Mouse (Mus musculus): ENCODE measurements around the gene Prkn.

DNA sequence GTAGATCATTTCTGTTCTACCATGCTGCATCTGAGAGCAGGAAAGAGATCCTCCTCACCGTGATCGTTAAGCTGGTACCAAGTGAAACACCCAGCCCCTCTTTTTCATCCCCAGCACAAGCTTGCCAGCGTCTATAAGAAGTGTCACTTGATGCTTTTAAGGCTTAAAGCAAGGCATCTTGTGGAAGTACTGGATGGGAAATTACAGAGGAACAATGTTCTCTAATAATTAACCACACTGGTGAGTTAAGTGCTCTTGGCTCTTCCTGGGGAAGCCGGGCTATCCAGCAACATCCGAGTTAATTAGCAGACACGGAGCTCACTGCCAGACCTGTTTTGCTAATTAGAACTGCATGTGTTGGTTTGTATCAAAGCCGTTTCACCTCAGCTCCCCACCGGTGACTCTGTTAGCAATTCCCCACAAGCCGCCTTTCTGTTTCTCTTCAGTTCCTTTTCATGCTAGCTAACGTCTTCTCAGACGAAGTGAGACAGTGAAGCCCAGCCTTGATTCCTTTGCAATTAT, 1086.7 kb downstream of the Prkn start:
- TF ChIP-seq CTCF (IDR thresholded peaks at IDR 0.05; ENCODE audit: borderline replicate concordance, insufficient read depth, low read length) (no peak), POLR2A (IDR thresholded peaks at IDR 0.05; ENCODE audit: low read depth, low read length) (no peak)
